Mouse (Mus musculus) liver, adult 2 months (tissue): Measurements from ENCODE around the gene Fam107b.

Experiments
- CTCF ChIP-seq: fragments of 200-500 bp; IDR thresholded peaks from 2 replicates; pipeline ENCODE4 v1.5.1; 2011; ENCODE audit warnings: low read depth, low read length, control low read depth
- POLR2A ChIP-seq: fragments of 200-500 bp; IDR thresholded peaks from 2 replicates; pipeline ENCODE4 v1.6.1; 2011; ENCODE audit warnings: low read length, control low read depth; ENCODE audit not compliant: insufficient read depth; ENCODE audit errors: extremely low read depth

DNA sequence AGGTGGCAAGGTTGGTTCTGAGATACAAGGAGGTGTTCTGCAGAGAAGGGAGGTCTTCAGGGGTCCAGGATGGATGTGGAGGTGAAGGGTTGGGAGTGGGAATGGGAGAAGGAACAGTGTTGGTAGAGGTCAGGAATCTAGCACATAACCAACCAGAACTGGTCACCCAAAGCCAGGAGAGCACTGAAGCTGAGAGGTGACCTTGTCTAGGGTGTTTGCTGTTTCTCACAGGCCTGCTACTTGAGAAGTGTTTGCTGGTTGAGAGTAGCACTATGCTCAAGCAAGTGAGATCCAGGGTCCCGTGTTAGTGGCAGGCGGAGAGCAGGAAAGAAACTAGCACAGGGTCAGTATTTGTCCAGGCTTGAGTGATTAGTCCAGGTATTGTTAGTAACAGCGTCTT is 159.3 kb downstream of the Fam107b start:
- TF ChIP-seq CTCF (no peak), POLR2A (no peak)
